Mouse (Mus musculus) thymus, postnatal 4 days (tissue): ENCODE measurements around the gene Bnc2.
A peak's percentile ranks its signal among the peaks of the same experiment; 100 is the strongest.

ENCODE experiments used
- DNase-seq: peaks from one replicate; pipeline ENCODE4 v3.0.0; 2021

Bnc2 gene

GRCm38 (mm10) chr4:84632832-84633789 lies 42.0 kb downstream of the Bnc2 start:
- no peak for DNase-seq

GRCm38 (mm10) chr4:84627616-84628015 lies 47.5 kb downstream of the Bnc2 start:
- DNase-seq, result no peak

DNA sequence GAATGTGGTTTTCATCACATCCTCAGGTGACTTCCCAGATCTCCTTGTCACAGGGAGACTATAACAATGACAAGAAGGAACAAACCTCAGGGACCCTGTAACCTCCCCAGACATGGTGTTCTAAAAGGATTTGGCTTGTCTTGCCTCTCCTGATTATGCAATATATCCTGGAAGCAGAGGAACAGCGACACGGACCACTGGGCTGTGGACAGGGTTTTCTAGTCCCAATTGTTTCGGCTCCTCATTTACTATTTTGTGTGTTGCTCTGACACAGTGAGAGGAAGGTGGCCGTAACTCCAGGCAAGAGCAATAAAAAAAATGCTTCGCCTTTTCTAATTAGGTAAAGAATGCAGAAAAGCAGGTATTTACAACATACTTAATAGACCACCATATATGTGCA lies 51.8 kb downstream of the Bnc2 start:
- no peak for DNase-seq

GRCm38 (mm10) chr4:84621785-84622184 lies 53.3 kb downstream of the Bnc2 start:
- no peak for DNase-seq

DNA sequence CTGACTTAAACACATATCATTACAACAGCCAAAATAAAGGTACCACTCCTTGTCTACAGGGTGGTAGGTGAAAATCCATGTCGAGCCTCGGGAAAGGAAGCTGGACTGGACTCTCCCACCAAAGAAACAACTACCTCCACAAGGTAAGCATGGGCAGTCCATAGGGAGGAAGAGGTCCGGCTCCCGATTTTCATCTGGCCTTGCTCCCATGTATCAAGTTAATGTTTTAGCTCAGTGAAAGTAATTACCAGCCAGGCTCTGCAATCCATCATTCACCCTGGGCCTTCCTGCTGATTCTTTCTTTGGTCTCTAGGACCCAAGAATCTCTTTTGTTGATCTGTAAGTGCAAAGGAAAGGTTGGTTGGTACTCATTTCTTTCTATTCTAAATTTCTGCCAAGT lies 65.2 kb downstream of the Bnc2 start:
- no peak for DNase-seq

GRCm38 (mm10) chr4:84604461-84604860 lies 70.6 kb downstream of the Bnc2 start:
- DNase-seq, result no peak

DNA sequence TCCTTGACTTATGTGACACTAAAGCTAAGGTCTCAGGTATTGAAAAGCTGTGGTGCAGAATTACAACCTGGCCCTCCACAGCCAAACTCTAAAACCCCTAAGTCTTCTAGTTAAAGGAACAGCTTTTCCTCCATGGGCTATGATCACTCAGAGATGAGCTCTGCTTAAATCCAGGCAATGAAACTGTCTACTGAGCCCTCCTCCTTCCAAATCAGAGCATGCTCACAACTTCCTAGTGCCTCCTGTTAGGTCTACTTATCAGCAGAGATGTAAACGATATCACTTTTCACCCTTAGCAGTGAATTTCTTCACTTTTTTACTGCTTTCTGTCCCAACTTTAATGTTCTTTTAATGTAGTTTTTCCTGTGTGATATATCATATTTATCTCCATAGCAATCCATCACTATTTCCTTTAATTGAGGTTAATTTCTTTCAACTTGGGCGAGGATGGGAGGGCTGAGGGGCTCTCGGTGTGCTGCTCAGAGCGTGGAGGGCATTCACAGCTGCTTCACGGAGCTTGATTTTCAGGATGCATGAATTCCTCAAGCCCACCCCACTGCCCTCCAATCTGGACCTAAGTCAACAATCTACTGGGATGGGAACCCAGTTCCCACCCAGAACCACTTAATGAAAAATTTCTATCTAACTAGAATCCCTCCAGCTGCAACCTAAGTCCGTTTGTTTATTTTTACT lies 94.7 kb downstream of the Bnc2 start:
- DNase-seq, result no peak

DNA sequence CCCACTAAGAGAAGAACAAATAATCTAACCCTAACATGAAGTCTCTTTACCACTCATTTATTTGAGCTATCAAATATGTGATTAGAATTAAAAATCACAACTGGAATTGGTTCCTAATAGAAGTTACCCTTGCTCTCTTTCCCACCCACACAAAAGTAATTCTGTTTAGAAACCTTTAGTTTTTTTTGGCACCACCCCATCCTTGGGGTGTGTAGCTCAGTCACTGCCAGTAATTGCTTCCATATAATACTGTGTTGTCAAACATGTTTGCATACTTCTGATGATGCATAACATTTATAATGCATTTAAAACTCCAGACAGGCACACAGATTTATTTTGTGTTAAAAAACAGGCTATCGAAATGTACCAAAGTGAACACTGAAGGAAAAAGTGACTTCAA lies 96.8 kb downstream of the Bnc2 start:
- no peak for DNase-seq

DNA sequence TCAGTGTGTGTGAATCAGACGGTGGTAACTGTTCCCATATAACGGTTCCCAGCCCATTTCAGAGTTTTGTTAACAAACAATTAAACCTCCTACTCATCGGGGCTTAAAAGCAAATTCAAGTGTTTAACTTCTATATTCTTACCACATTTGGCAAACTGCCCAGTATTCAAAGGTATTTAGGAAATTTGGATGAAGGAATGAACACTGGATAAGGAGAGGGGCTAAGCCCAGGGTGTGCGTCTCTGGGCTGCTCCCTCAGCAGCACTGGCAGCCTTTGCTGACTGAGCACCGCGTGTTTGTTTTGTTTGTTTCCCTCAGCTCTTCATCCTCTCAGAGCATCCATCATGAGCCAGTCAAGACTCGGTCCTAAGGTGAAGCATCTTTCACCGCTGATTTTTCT lies 109.0 kb downstream of the Bnc2 start:
- DNase-seq, result no peak

DNA sequence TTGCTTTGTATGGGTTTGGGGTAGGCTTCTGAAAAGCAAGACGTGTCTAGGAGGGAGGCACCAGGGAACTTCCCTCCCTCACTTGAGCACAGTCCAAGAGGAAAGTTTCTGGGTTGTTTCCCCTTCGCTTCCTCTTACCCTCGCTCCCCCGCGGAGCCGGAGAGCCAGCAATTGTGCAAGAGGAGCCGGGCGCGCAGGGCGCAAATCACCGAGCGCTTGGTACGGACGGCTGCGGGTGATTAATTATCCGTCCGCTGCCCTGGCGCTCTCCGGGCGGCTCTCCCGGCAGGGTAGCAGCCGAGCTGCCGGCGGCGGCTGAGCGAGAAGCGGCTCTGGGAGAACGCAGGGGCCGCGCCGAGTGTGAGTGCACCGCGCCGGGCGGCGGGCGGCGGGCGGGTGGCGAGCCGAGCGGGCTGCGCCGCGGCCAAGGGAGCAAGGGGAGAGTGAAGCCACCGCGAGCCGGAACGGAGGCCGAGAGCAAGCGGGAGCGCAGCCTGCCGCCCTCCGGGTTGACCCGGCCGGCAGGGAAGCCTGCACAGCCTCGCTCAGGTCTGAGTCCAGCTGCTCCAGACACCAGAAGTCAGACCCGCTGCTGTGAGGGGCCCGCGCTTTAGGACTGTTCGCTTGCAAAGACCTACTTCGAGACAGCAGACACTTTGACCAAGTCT lies 129.7 kb downstream of the Bnc2 start:
- DNase-seq, result peak; percentile 32

GRCm38 (mm10) chr4:84544646-84545045 lies 130.4 kb downstream of the Bnc2 start:
- no peak for DNase-seq

DNA sequence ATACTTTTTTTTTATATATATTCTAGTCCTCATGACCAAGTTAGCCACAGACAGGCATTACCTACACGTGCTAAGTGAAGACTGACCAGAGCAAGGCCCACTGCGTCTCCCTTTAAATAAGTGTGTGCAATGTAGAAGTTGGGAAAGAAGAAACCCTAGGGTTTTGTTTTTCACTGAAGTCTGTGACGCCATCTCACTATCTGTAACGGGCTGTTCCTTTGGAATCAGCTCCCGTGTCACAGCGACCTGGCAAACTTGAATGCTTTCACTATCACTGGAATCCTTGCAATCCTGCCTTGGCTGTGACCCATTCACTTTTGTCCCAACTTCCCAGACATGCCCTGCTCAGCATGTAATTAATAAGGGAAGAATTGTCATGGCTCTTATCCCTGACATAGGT lies 134.5 kb downstream of the Bnc2 start:
- DNase-seq, result no peak

- no peak for DNase-seq
These were observed 135.7 kb downstream of the Bnc2 start for GRCm38 (mm10) chr4:84539396-84539795.

DNA sequence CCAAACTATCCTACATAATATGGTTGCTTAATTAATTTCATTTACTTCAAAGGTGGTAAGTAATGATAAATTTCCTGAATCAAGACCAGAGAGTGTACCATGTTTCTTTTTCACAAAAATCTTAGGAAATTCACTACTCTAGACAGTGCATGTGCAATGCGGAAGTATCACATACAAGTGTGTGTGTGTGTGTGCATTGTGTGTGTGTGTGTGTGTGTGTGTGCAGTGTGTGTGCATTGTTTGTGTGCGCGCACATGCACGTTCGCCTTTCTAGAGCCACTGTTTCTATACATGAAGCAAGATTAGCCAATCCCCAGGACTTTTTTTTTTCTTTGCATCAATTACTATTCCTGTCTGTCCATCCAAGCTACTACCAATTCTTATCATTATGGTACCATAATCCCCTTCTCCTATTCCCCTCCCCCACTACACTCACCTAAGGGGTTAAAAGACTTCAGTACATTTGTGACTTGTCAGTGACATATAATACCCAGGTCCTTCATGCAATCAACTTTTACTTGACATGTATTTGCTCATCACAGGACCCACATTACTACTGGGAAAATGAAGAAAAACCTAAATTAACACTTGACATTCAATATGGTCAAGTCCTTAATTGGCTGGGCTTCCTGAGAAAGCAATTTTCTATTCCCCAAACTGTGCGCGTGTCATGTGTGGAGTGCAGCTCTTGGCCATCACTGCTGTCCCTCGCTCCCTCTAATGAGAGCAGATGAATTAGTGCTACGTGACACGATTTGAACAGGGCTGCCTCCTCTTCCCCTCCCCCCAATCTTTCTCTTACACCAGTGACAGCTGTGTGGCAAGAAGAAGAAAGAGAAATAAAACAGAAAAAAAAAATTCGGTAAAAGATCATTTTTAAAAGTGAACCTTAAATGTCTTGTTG lies 145.9 kb downstream of the Bnc2 start:
- DNase-seq, result no peak

- DNase-seq, result no peak
These were observed 146.7 kb downstream of the Bnc2 start for GRCm38 (mm10) chr4:84528358-84528757.

- DNase-seq, result no peak
These were observed 147.8 kb downstream of the Bnc2 start for GRCm38 (mm10) chr4:84527066-84527933.

- no peak for DNase-seq
These were observed 151.3 kb downstream of the Bnc2 start for GRCm38 (mm10) chr4:84523651-84524221.

DNA sequence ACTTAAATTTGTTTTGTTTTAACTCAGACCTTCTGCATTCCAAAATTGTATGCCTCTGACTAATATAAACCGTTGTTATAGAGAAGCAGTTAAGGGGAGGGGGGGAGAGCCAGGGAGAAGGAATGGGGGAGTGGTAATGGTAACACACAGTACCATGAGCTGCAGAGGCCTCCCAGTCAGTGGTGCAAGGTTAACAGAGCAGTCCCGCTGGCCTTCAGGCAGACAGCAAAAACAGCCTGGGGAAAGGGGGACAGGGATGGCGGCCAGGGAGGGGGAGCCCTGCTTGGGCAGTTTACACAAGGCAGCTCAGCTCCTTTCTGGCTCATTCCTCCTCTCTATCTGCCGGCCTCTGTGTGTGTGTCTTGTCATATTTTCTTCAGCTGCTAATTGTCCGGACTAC lies 151.9 kb downstream of the Bnc2 start:
- DNase-seq, result no peak

DNA sequence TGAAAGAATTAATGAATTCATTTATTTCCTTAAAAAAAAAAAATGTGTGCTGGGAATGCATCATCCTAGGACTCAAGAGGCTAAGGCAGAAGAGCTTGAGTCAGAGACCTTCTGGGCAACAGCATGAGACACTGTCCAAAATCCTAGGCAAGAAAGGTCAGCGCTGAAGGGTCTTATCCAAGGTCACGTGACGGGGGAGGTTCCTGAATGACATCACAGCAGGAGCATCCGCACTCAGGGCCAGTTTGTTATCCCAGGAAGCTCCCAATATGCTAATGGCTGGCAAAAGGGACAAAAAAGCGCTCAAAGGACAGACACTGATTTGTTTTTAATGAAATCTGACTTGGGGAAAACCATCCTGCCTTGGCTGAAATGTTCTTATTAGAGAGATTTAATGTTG lies 153.5 kb downstream of the Bnc2 start:
- DNase-seq, result no peak

DNA sequence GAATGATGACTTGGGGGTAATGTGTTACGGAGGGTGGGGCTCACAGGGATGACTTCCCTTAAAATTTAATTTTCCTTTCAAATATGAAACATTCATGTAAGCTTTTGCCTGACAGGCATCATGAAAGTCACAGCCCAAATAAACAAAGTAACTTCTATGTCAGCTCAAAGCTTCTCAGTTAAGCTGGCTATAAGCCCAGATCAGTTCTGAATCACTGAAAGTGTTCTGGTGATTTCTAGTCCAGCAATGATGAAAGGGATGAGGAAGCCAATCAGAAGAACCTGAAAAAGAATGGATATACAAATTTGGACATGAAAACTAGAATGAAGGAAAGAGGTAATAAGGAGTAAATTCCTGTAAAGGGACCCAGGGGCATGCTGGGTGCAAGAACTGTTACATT lies 164.6 kb downstream of the Bnc2 start:
- no peak for DNase-seq

DNA sequence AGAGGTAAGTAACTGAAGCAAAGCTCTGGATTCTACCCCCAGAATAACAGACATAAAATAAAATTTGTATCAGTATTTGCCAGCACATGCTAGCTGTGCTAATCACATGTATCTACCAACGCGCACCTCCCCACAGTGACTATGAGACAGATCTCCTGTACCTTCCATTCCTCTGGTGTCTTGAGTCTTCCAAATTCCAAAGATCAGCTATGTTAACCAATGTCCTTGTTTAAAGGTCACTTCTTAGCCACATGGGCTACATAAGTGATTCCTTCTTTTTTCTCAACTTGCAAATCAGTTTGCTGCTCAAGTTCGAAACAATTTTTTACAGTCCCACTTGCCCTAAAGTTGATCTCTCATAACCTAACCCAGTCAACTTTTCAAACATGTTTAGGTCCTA lies 167.5 kb downstream of the Bnc2 start:
- no peak for DNase-seq
